8 mouse cellular contexts compared by ENCODE assay signal in the genomic region with DNA sequence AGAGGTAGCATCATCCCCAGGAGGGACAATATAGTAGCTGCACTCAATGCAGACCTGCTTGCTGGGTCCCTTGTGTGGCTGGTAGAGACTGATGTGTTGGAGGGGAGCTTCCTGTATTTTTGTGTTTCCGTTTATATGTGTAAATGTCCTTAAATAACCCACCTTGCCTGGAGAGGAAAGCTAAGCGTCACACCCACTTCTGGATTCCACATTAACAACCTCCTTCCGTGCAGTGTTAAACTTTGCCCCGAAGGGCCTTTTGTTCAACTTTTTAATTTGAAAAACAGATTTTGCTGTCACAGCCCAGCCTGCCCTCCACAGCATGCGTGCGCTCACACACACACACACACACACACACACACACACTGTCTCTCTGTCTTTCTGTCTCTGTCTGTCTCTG.
DNase-seq lines count a peak whose midpoint lies in the region; ATAC-seq and TF ChIP-seq lines count a peak whose summit lies in the region.
"Had no signal": no experiment of that assay in that cellular context is flagged by ENCODE, and none has a peak within 500 bp of the region (broad histone marks: within the 10 kb centered on the region; RNA-seq: fewer than 3 reads in every experiment).

No protein-coding gene starts in this region.

- H3K27me3 ChIP-seq in embryonic facial prominence, embryonic 12.5 days = no peaks in the 10 kb centered on the region
- peaks cover 8% of the 10 kb centered on the region; the same call in 1 of the 2 replicates for H3K27me3 ChIP-seq in forebrain, embryonic 11.5 days (ENCODE audit: control insufficient read depth, insufficient read depth, low read length)
- H3K27me3 ChIP-seq in hindbrain, postnatal 0 days (ENCODE audit: insufficient read depth, low read length) = no peaks in the 10 kb centered on the region
- H3K27me3 ChIP-seq in limb, embryonic 14.5 days (ENCODE audit: control insufficient read depth, insufficient read depth, low read length) = no peaks in the 10 kb centered on the region

- no peak overlapping the region for H3K4me3 ChIP-seq in embryonic facial prominence, embryonic 12.5 days
- H3K4me3 ChIP-seq in forebrain, embryonic 11.5 days (ENCODE audit: low read depth, low read length) = no peak overlapping the region
- H3K4me3 ChIP-seq in hindbrain, postnatal 0 days (ENCODE audit: low read length) = no peak overlapping the region
- H3K4me3 ChIP-seq in limb, embryonic 14.5 days (replicated peaks; ENCODE audit: low read length) = no peak overlapping the region

- ATAC-seq in embryonic facial prominence, embryonic 12.5 days (ENCODE audit: insufficient number of reproducible peaks, insufficient read depth, low FRiP score, low TSS enrichment) = no peak
- no peak for ATAC-seq in forebrain, embryonic 11.5 days (replicated peaks; ENCODE audit: low FRiP score)
- no peak for ATAC-seq in hindbrain, postnatal 0 days
- ATAC-seq in limb, embryonic 14.5 days (ENCODE audit: low FRiP score, low read depth) = peak; percentile 14; the same call in 1 of the 2 replicates

- H3K4me1 ChIP-seq in embryonic facial prominence, embryonic 12.5 days = peaks cover 71% of the 10 kb centered on the region
- H3K4me1 ChIP-seq in forebrain, embryonic 11.5 days (replicated peaks; ENCODE audit: control insufficient read depth, insufficient read depth, low read length) = peaks cover 43% of the 10 kb centered on the region
- peaks cover 28% of the 10 kb centered on the region for H3K4me1 ChIP-seq in hindbrain, postnatal 0 days (ENCODE audit: insufficient read depth, low read length)
- peaks cover 77% of the 10 kb centered on the region for H3K4me1 ChIP-seq in limb, embryonic 14.5 days (ENCODE audit: control insufficient read depth, insufficient read depth, low read length)

- peak overlapping the region; percentile 35 for H3K4me2 ChIP-seq in embryonic facial prominence, embryonic 12.5 days (replicated peaks)
- no peak overlapping the region for H3K4me2 ChIP-seq in forebrain, embryonic 11.5 days (ENCODE audit: low read depth, low read length, severe bottlenecking)
- no peak overlapping the region for H3K4me2 ChIP-seq in hindbrain, postnatal 0 days (ENCODE audit: low read depth, low read length)
- peak overlapping the region; percentile 43 for H3K4me2 ChIP-seq in limb, embryonic 14.5 days (replicated peaks; ENCODE audit: low read depth, low read length, severe bottlenecking)

- TF ChIP-seq CTCF in hindbrain, postnatal 0 days (IDR thresholded peaks at IDR 0.05; ENCODE audit: low read depth) = no peak

- no peaks in the 10 kb centered on the region for H3K9me3 ChIP-seq in embryonic facial prominence, embryonic 12.5 days
- no peaks in the 10 kb centered on the region for H3K9me3 ChIP-seq in forebrain, embryonic 11.5 days (ENCODE audit: control insufficient read depth, low read length)
- no peaks in the 10 kb centered on the region for H3K9me3 ChIP-seq in hindbrain, postnatal 0 days (ENCODE audit: low read length)
- H3K9me3 ChIP-seq in limb, embryonic 14.5 days (ENCODE audit: control insufficient read depth, low read length) = no peaks in the 10 kb centered on the region

- H3K36me3 ChIP-seq in embryonic facial prominence, embryonic 12.5 days = no peaks in the 10 kb centered on the region
- H3K36me3 ChIP-seq in forebrain, embryonic 11.5 days (ENCODE audit: control insufficient read depth, insufficient read depth, low read length) = no peaks in the 10 kb centered on the region
- no peaks in the 10 kb centered on the region for H3K36me3 ChIP-seq in hindbrain, postnatal 0 days (ENCODE audit: insufficient read depth, low read length)
- no peaks in the 10 kb centered on the region for H3K36me3 ChIP-seq in limb, embryonic 14.5 days (ENCODE audit: control insufficient read depth, insufficient read depth, low read length)

- H3K9ac ChIP-seq in embryonic facial prominence, embryonic 12.5 days = no peak overlapping the region
- no peak overlapping the region for H3K9ac ChIP-seq in forebrain, embryonic 11.5 days (ENCODE audit: low read length)
- H3K9ac ChIP-seq in hindbrain, postnatal 0 days (replicated peaks; ENCODE audit: low read length) = no peak overlapping the region
- H3K9ac ChIP-seq in limb, embryonic 14.5 days (ENCODE audit: low read depth, low read length, severe bottlenecking) = peak overlapping the region; percentile 6; the same call in 1 of the 2 replicates

- peak overlapping the region; percentile 91 for H3K27ac ChIP-seq in embryonic facial prominence, embryonic 12.5 days
- peak overlapping the region; percentile 38; the same call in 1 of the 2 replicates for H3K27ac ChIP-seq in forebrain, embryonic 11.5 days (ENCODE audit: low read depth, low read length)
- peak overlapping the region; percentile 38; the same call in 1 of the 2 replicates for H3K27ac ChIP-seq in hindbrain, postnatal 0 days
- H3K27ac ChIP-seq in limb, embryonic 14.5 days (replicated peaks; ENCODE audit: low read depth, low read length) = peak overlapping the region; percentile 81

- 21% methylated on average over 6 of the region's 6 CpGs for WGBS in embryonic facial prominence, embryonic 12.5 days
- WGBS in forebrain, embryonic 11.5 days = 46% methylated on average over 6 of the region's 6 CpGs
- 39% methylated on average over 6 of the region's 6 CpGs for WGBS in hindbrain, postnatal 0 days
- 4% methylated on average over 6 of the region's 6 CpGs for WGBS in limb, embryonic 14.5 days

- TF ChIP-seq POLR2A in limb, embryonic 14.5 days (IDR thresholded peaks at IDR 0.05; ENCODE audit: borderline replicate concordance, extremely low read depth, insufficient read depth, insufficient read length) = no peak

- no peak for DNase-seq in forebrain, embryonic 11.5 days (ENCODE audit: low spot score)
- DNase-seq in hindbrain, postnatal 0 days (ENCODE audit: low spot score) = no peak
- DNase-seq in limb, embryonic 14.5 days (ENCODE audit: low spot score) = peak; percentile 64
- no peak for DNase-seq in layer of hippocampus, postnatal 25 days (ENCODE audit: extremely low spot score in 1 of 2, low spot score in 1 of 2)
- no peak for DNase-seq in urinary bladder, postnatal 4 days (ENCODE audit: low spot score in 2 of 2)
- DNase-seq in right cerebral cortex, postnatal 14 days = no peak
- DNase-seq: cerebellum, adult 11-12 months had no signal

Comparison
In these comparisons a context has a peak if more than half of its experiments do, and no peak if none do; other contexts are left out.
1. H3K27ac ChIP-seq: peak in every context shown above with its lines; median percentile 91 in embryonic facial prominence, embryonic 12.5 days; 81 in limb, embryonic 14.5 days; 38 in forebrain, embryonic 11.5 days; 38 in hindbrain, postnatal 0 days.
2. H3K4me2 ChIP-seq: peak in embryonic facial prominence, embryonic 12.5 days (single experiment) and limb, embryonic 14.5 days (single experiment); none in forebrain, embryonic 11.5 days (single experiment) and hindbrain, postnatal 0 days (single experiment).